Mouse (Mus musculus): ENCODE results near the gene Hadha.

DNA sequence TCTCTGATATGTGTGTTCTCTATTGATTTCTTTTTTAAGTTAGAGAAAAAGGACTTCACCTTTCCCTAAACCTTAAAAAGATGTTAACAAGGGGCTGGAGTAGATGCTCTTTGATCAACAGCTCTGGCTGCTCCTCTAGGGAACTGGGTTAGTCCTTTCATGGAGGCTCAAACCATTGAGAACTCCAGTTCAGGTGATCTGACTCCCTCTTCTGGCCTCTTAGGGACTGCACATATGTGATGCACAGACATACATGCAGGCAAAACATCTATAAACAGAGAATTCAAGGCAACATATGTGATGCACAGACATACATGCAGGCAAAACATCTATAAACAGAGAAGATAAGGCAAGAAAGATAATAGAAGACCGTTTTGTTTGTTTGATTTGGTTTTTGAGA is 37.5 kb upstream of the Hadha start:
- no peak for TF ChIP-seq POLR2A (IDR thresholded peaks at IDR 0.05; ENCODE audit: borderline replicate concordance, low read depth, low read length)
- TF ChIP-seq CTCF (IDR thresholded peaks at IDR 0.05; ENCODE audit: low read depth, low read length) = no peak

Data from bone marrow macrophage, adult 2 months (primary cell).